Mouse (Mus musculus): ENCODE results near the gene Gm20388. TPM values are rescaled to one million over a fixed set of nuclear protein-coding genes. Genes with fewer than 3 reads are reported as not detected.

Gm20388 gene
- total and polyA plus RNA-seq, 2 experiments from 2014 or later: 17.3 TPM; not detected in 1

GRCm38 (mm10) chr8:120004154-120004702, 93.6 kb downstream of the Gm20388 start:
- DNase-seq (ENCODE audit: low spot score) (peak; percentile 43), ATAC-seq (ENCODE audit: insufficient read depth, low read depth) (peak; percentile 57; the same call in 1 of the 2 replicates)
- Histone ChIP-seq H3K4me2 (ENCODE audit: low read depth, low read length) (no peak overlapping the region), H3K27ac (ENCODE audit: low read depth) (no peak overlapping the region), H3K9me3 (replicated peaks; ENCODE audit: control insufficient read depth, low read length) (no peaks in the 10 kb centered on the region), H3K27me3 (ENCODE audit: control insufficient read depth, insufficient read depth, low read length) (peaks cover 4% of the 10 kb centered on the region; the same call in 1 of the 2 replicates), H3K36me3 (replicated peaks; ENCODE audit: control insufficient read depth, insufficient read depth, low read length) (no peaks in the 10 kb centered on the region), H3K4me3 (ENCODE audit: low read depth, low read length) (no peak overlapping the region), H3K9ac (replicated peaks; ENCODE audit: low read depth, low read length) (no peak overlapping the region), H3K4me1 (ENCODE audit: control insufficient read depth, insufficient read depth) (0 out of 2 replicates have a peak, but pooled peaks cover 4% of the 10 kb centered on the region)
- 27% methylated on average over 14 of the region's 14 CpGs for WGBS
- no peak for TF ChIP-seq EP300 (IDR thresholded peaks at IDR 0.05; ENCODE audit: low read depth)
- TF ChIP-seq CTCF (IDR thresholded peaks at IDR 0.05; ENCODE audit: low read depth): no peak

- Histone ChIP-seq H3K27ac (ENCODE audit: low read depth) (no peak overlapping the region), H3K9me3 (replicated peaks; ENCODE audit: control insufficient read depth, low read length) (no peaks in the 10 kb centered on the region), H3K4me3 (ENCODE audit: low read depth, low read length) (no peak overlapping the region), H3K9ac (replicated peaks; ENCODE audit: low read depth, low read length) (no peak overlapping the region), H3K36me3 (replicated peaks; ENCODE audit: control insufficient read depth, insufficient read depth, low read length) (no peaks in the 10 kb centered on the region), H3K27me3 (ENCODE audit: control insufficient read depth, insufficient read depth, low read length) (peaks cover 4% of the 10 kb centered on the region; the same call in 1 of the 2 replicates), H3K4me2 (ENCODE audit: low read depth, low read length) (no peak overlapping the region), H3K4me1 (ENCODE audit: control insufficient read depth, insufficient read depth) (0 out of 2 replicates have a peak, but pooled peaks cover 4% of the 10 kb centered on the region)
- DNase-seq (ENCODE audit: low spot score) (no peak), ATAC-seq (ENCODE audit: insufficient read depth, low read depth) (no peak)
- TF ChIP-seq CTCF (IDR thresholded peaks at IDR 0.05; ENCODE audit: low read depth) (no peak), EP300 (IDR thresholded peaks at IDR 0.05; ENCODE audit: low read depth) (no peak)
- WGBS: 48% methylated on average over 2 of the region's 2 CpGs
Measured at GRCm38 (mm10) chr8:120004705-120005381, 94.2 kb downstream of the Gm20388 start.

- no peak for ATAC-seq (ENCODE audit: insufficient read depth, low read depth)
- TF ChIP-seq CTCF (IDR thresholded peaks at IDR 0.05; ENCODE audit: low read depth) (no peak), EP300 (IDR thresholded peaks at IDR 0.05; ENCODE audit: low read depth) (no peak)
- Histone ChIP-seq H3K4me3 (ENCODE audit: low read depth, low read length) (no peak overlapping the region), H3K4me1 (ENCODE audit: control insufficient read depth, insufficient read depth) (0 out of 2 replicates have a peak, but pooled peaks cover 4% of the 10 kb centered on the region), H3K4me2 (ENCODE audit: low read depth, low read length) (no peak overlapping the region), H3K9ac (replicated peaks; ENCODE audit: low read depth, low read length) (no peak overlapping the region), H3K9me3 (replicated peaks; ENCODE audit: control insufficient read depth, low read length) (no peaks in the 10 kb centered on the region), H3K27ac (ENCODE audit: low read depth) (no peak overlapping the region), H3K36me3 (replicated peaks; ENCODE audit: control insufficient read depth, insufficient read depth, low read length) (no peaks in the 10 kb centered on the region), H3K27me3 (ENCODE audit: control insufficient read depth, insufficient read depth, low read length) (peaks cover 7% of the 10 kb centered on the region)
- DNase-seq (ENCODE audit: low spot score): no peak
- WGBS: 50% methylated on average over 9 of the region's 9 CpGs
Measured at GRCm38 (mm10) chr8:120006645-120007160, 96.1 kb downstream of the Gm20388 start.

- Histone ChIP-seq H3K27ac (ENCODE audit: low read depth) (no peak overlapping the region), H3K4me2 (ENCODE audit: low read depth, low read length) (no peak overlapping the region), H3K9ac (replicated peaks; ENCODE audit: low read depth, low read length) (no peak overlapping the region), H3K27me3 (ENCODE audit: control insufficient read depth, insufficient read depth, low read length) (peaks cover 7% of the 10 kb centered on the region), H3K4me3 (ENCODE audit: low read depth, low read length) (no peak overlapping the region), H3K36me3 (replicated peaks; ENCODE audit: control insufficient read depth, insufficient read depth, low read length) (no peaks in the 10 kb centered on the region), H3K9me3 (replicated peaks; ENCODE audit: control insufficient read depth, low read length) (no peaks in the 10 kb centered on the region), H3K4me1 (ENCODE audit: control insufficient read depth, insufficient read depth) (0 out of 2 replicates have a peak, but pooled peaks cover 4% of the 10 kb centered on the region)
- no peak for DNase-seq (ENCODE audit: low spot score)
- ATAC-seq (ENCODE audit: insufficient read depth, low read depth): no peak
- no peak for TF ChIP-seq CTCF (IDR thresholded peaks at IDR 0.05; ENCODE audit: low read depth)
- TF ChIP-seq EP300 (IDR thresholded peaks at IDR 0.05; ENCODE audit: low read depth): no peak
- WGBS: 68% methylated on average over 9 of the region's 9 CpGs
Measured at GRCm38 (mm10) chr8:120007178-120007577, 96.5 kb downstream of the Gm20388 start.

GRCm38 (mm10) chr8:120009284-120009683, 98.6 kb downstream of the Gm20388 start:
- ATAC-seq (ENCODE audit: insufficient read depth, low read depth): no peak
- H3K36me3 ChIP-seq (replicated peaks; ENCODE audit: control insufficient read depth, insufficient read depth, low read length): no peaks in the 10 kb centered on the region
- H3K4me2 ChIP-seq (ENCODE audit: low read depth, low read length): no peak overlapping the region
- no peak overlapping the region for H3K4me3 ChIP-seq (ENCODE audit: low read depth, low read length)
- H3K4me1 ChIP-seq (ENCODE audit: control insufficient read depth, insufficient read depth): 0 out of 2 replicates have a peak, but pooled peaks cover 4% of the 10 kb centered on the region
- no peak for TF ChIP-seq EP300 (IDR thresholded peaks at IDR 0.05; ENCODE audit: low read depth)
- TF ChIP-seq CTCF (IDR thresholded peaks at IDR 0.05; ENCODE audit: low read depth): no peak
- 72% methylated on average over 6 of the region's 6 CpGs for WGBS
- no peak overlapping the region for H3K27ac ChIP-seq (ENCODE audit: low read depth)
- H3K27me3 ChIP-seq (ENCODE audit: control insufficient read depth, insufficient read depth, low read length): peaks cover 7% of the 10 kb centered on the region
- no peak for DNase-seq (ENCODE audit: low spot score)
- no peak overlapping the region for H3K9ac ChIP-seq (replicated peaks; ENCODE audit: low read depth, low read length)
- no peaks in the 10 kb centered on the region for H3K9me3 ChIP-seq (replicated peaks; ENCODE audit: control insufficient read depth, low read length)
